In genomic region chr19:27599639-27600308, GRCm38 (mm10) we compare ENCODE assay signal across 9 mouse cellular contexts.
DNase-seq lines count a peak whose midpoint lies in the region; ATAC-seq and TF ChIP-seq lines count a peak whose summit lies in the region.
"Had no signal": no experiment of that assay in that cellular context is flagged by ENCODE, and none has a peak within 500 bp of the region (broad histone marks: within the 10 kb centered on the region; RNA-seq: fewer than 3 reads in every experiment).

No protein-coding gene starts in this region.

- no peaks in the 10 kb centered on the region for H3K27me3 ChIP-seq in hindbrain, embryonic 11.5 days (ENCODE audit: control insufficient read depth, insufficient read depth, low read length)
- 0 out of 2 replicates have a peak, but pooled peaks cover 2% of the 10 kb centered on the region for H3K27me3 ChIP-seq in hindbrain, embryonic 10.5 days (ENCODE audit: insufficient read depth, poor library complexity, severe bottlenecking)
- no peaks in the 10 kb centered on the region for H3K27me3 ChIP-seq in stomach, postnatal 0 days (ENCODE audit: control insufficient read depth, insufficient read depth, low read length)

- H3K9ac ChIP-seq in hindbrain, embryonic 11.5 days (ENCODE audit: low read depth, low read length), result no peak overlapping the region
- H3K9ac ChIP-seq in stomach, postnatal 0 days (ENCODE audit: low read length), result no peak overlapping the region

- no peak overlapping the region for H3K4me2 ChIP-seq in hindbrain, embryonic 11.5 days (replicated peaks; ENCODE audit: low read depth, low read length)
- no peak overlapping the region for H3K4me2 ChIP-seq in stomach, postnatal 0 days (replicated peaks; ENCODE audit: low read depth)

- no peaks in the 10 kb centered on the region for H3K4me1 ChIP-seq in hindbrain, embryonic 11.5 days (replicated peaks; ENCODE audit: control insufficient read depth, insufficient read depth, low read length)
- peaks cover 17% of the 10 kb centered on the region for H3K4me1 ChIP-seq in hindbrain, embryonic 10.5 days (replicated peaks)
- no peaks in the 10 kb centered on the region for H3K4me1 ChIP-seq in stomach, postnatal 0 days (replicated peaks; ENCODE audit: control insufficient read depth, insufficient read depth)

- H3K9me3 ChIP-seq in hindbrain, embryonic 11.5 days (ENCODE audit: control insufficient read depth, low read length), result no peaks in the 10 kb centered on the region
- no peaks in the 10 kb centered on the region for H3K9me3 ChIP-seq in hindbrain, embryonic 10.5 days
- no peaks in the 10 kb centered on the region for H3K9me3 ChIP-seq in stomach, postnatal 0 days (ENCODE audit: control insufficient read depth, low read length)

- peak; percentile 5 for DNase-seq in hindbrain, embryonic 11.5 days (ENCODE audit: low spot score)
- DNase-seq in hindbrain, embryonic 10.5 days (ENCODE audit: low spot score), result no peak
- DNase-seq in fibroblast of lung, adult 2 months (ENCODE audit: low read depth), result peak; percentile 10
- peak; percentile 59 for DNase-seq in layer of hippocampus, adult 9-11 months
- peak; percentile 33 for DNase-seq in right cerebral cortex, adult 18-20 months
- no peak for DNase-seq in thymus, adult 18-20 months
- no peak for DNase-seq in stomach, postnatal 0 days (ENCODE audit: low spot score)

- no peak overlapping the region for H3K4me3 ChIP-seq in hindbrain, embryonic 11.5 days (ENCODE audit: low read depth, low read length)
- H3K4me3 ChIP-seq in hindbrain, embryonic 10.5 days, result no peak overlapping the region
- H3K4me3 ChIP-seq in stomach, postnatal 0 days (ENCODE audit: low read depth, low read length), result no peak overlapping the region

- TF ChIP-seq CTCF in stomach, postnatal 0 days (IDR thresholded peaks at IDR 0.05; ENCODE audit: low read depth), result no peak

- no peaks in the 10 kb centered on the region for H3K36me3 ChIP-seq in hindbrain, embryonic 11.5 days (ENCODE audit: control insufficient read depth, insufficient read depth, low read length)
- no peaks in the 10 kb centered on the region for H3K36me3 ChIP-seq in hindbrain, embryonic 10.5 days
- H3K36me3 ChIP-seq in stomach, postnatal 0 days (ENCODE audit: control insufficient read depth, insufficient read depth, low read length), result no peaks in the 10 kb centered on the region

- ATAC-seq in hindbrain, embryonic 11.5 days (ENCODE audit: low FRiP score), result no peak
- ATAC-seq in erythroblast, adult 5-6 weeks (replicated peaks; ENCODE audit: low FRiP score, poor library complexity, severe bottlenecking), result no peak
- ATAC-seq in stomach, postnatal 0 days (ENCODE audit: low FRiP score, low TSS enrichment), result no peak
- ATAC-seq: CD4-positive, CD25-positive, alpha-beta regulatory T cell, adult 4 months had no signal

- no peak overlapping the region for H3K27ac ChIP-seq in hindbrain, embryonic 11.5 days (ENCODE audit: low read depth, low read length)
- H3K27ac ChIP-seq in hindbrain, embryonic 10.5 days, result no peak overlapping the region
- H3K27ac ChIP-seq in stomach, postnatal 0 days (replicated peaks), result no peak overlapping the region

- WGBS in hindbrain, embryonic 11.5 days, result 44% methylated on average over 10 of the region's 10 CpGs
- 43% methylated on average over 10 of the region's 10 CpGs for WGBS in hindbrain, embryonic 10.5 days
- WGBS in stomach, postnatal 0 days, result 45% methylated on average over 10 of the region's 10 CpGs

- no peak for TF ChIP-seq EP300 in stomach, postnatal 0 days (optimal IDR thresholded peaks at IDR 0.05)

Comparison
In these comparisons a context has a peak if more than half of its experiments do, and no peak if none do; other contexts are left out.
1. DNase-seq: peak in hindbrain, embryonic 11.5 days (single experiment), fibroblast of lung, adult 2 months (single experiment), layer of hippocampus, adult 9-11 months (single experiment) and right cerebral cortex, adult 18-20 months (single experiment); none in hindbrain, embryonic 10.5 days (single experiment), thymus, adult 18-20 months (0 of 2) and stomach, postnatal 0 days (single experiment).